Mouse (Mus musculus): ENCODE data around the gene Myo3b. TPM values are rescaled to one million over a fixed set of nuclear protein-coding genes. Genes with fewer than 3 reads are reported as not detected.

Myo3b gene
- polyA plus RNA-seq, 1 experiment = 0.14 TPM

GRCm38 (mm10) chr2:70369421-70369820 is 330.5 kb downstream of the Myo3b start:
- no peaks in the 10 kb centered on the region for H3K27me3 ChIP-seq (ENCODE audit: control insufficient read depth, insufficient read depth, low read length)
- H3K27ac ChIP-seq (ENCODE audit: control insufficient read depth, insufficient read depth, low read depth, low read length) = no peak overlapping the region
- TF ChIP-seq CTCF (IDR thresholded peaks at IDR 0.05; ENCODE audit: control insufficient read depth, insufficient read depth, insufficient replicate concordance, low read depth, low read length) (no peak), POLR2A (IDR thresholded peaks at IDR 0.05; ENCODE audit: control insufficient read depth, low read depth, low read length) (no peak)
- H3K4me3 ChIP-seq (ENCODE audit: control insufficient read depth, low read depth, low read length) = no peak overlapping the region
- H3K36me3 ChIP-seq (ENCODE audit: control insufficient read depth, insufficient read depth, low read length) = no peaks in the 10 kb centered on the region
- no peaks in the 10 kb centered on the region for H3K4me1 ChIP-seq (ENCODE audit: control insufficient read depth, insufficient read depth, low read length)

GRCm38 (mm10) chr2:70379341-70379740 is 340.4 kb downstream of the Myo3b start:
- TF ChIP-seq POLR2A (IDR thresholded peaks at IDR 0.05; ENCODE audit: control insufficient read depth, low read depth, low read length) (no peak), CTCF (IDR thresholded peaks at IDR 0.05; ENCODE audit: control insufficient read depth, insufficient read depth, insufficient replicate concordance, low read depth, low read length) (no peak)
- no peaks in the 10 kb centered on the region for H3K36me3 ChIP-seq (ENCODE audit: control insufficient read depth, insufficient read depth, low read length)
- no peak overlapping the region for H3K27ac ChIP-seq (ENCODE audit: control insufficient read depth, insufficient read depth, low read depth, low read length)
- no peaks in the 10 kb centered on the region for H3K27me3 ChIP-seq (ENCODE audit: control insufficient read depth, insufficient read depth, low read length)
- H3K4me1 ChIP-seq (ENCODE audit: control insufficient read depth, insufficient read depth, low read length) = no peaks in the 10 kb centered on the region
- no peak overlapping the region for H3K4me3 ChIP-seq (ENCODE audit: control insufficient read depth, low read depth, low read length)

GRCm38 (mm10) chr2:70379939-70380338 is 341.0 kb downstream of the Myo3b start:
- H3K27me3 ChIP-seq (ENCODE audit: control insufficient read depth, insufficient read depth, low read length) = no peaks in the 10 kb centered on the region
- no peak overlapping the region for H3K4me3 ChIP-seq (ENCODE audit: control insufficient read depth, low read depth, low read length)
- no peaks in the 10 kb centered on the region for H3K36me3 ChIP-seq (ENCODE audit: control insufficient read depth, insufficient read depth, low read length)
- no peak overlapping the region for H3K27ac ChIP-seq (ENCODE audit: control insufficient read depth, insufficient read depth, low read depth, low read length)
- TF ChIP-seq CTCF (IDR thresholded peaks at IDR 0.05; ENCODE audit: control insufficient read depth, insufficient read depth, insufficient replicate concordance, low read depth, low read length) (no peak), POLR2A (IDR thresholded peaks at IDR 0.05; ENCODE audit: control insufficient read depth, low read depth, low read length) (no peak)
- no peaks in the 10 kb centered on the region for H3K4me1 ChIP-seq (ENCODE audit: control insufficient read depth, insufficient read depth, low read length)

- Histone ChIP-seq H3K4me1 (ENCODE audit: control insufficient read depth, insufficient read depth, low read length) (no peaks in the 10 kb centered on the region), H3K36me3 (ENCODE audit: control insufficient read depth, insufficient read depth, low read length) (no peaks in the 10 kb centered on the region), H3K4me3 (ENCODE audit: control insufficient read depth, low read depth, low read length) (no peak overlapping the region), H3K27ac (ENCODE audit: control insufficient read depth, insufficient read depth, low read depth, low read length) (no peak overlapping the region), H3K27me3 (ENCODE audit: control insufficient read depth, insufficient read depth, low read length) (no peaks in the 10 kb centered on the region)
- no peak for TF ChIP-seq CTCF (IDR thresholded peaks at IDR 0.05; ENCODE audit: control insufficient read depth, insufficient read depth, insufficient replicate concordance, low read depth, low read length)
- TF ChIP-seq POLR2A (IDR thresholded peaks at IDR 0.05; ENCODE audit: control insufficient read depth, low read depth, low read length) = no peak
Measured at GRCm38 (mm10) chr2:70388645-70389044, 349.7 kb downstream of the Myo3b start.

GRCm38 (mm10) chr2:70389162-70389561 is 350.2 kb downstream of the Myo3b start:
- no peaks in the 10 kb centered on the region for H3K36me3 ChIP-seq (ENCODE audit: control insufficient read depth, insufficient read depth, low read length)
- H3K4me3 ChIP-seq (ENCODE audit: control insufficient read depth, low read depth, low read length) = no peak overlapping the region
- no peak overlapping the region for H3K27ac ChIP-seq (ENCODE audit: control insufficient read depth, insufficient read depth, low read depth, low read length)
- H3K27me3 ChIP-seq (ENCODE audit: control insufficient read depth, insufficient read depth, low read length) = no peaks in the 10 kb centered on the region
- H3K4me1 ChIP-seq (ENCODE audit: control insufficient read depth, insufficient read depth, low read length) = no peaks in the 10 kb centered on the region
- TF ChIP-seq CTCF (IDR thresholded peaks at IDR 0.05; ENCODE audit: control insufficient read depth, insufficient read depth, insufficient replicate concordance, low read depth, low read length) (no peak), POLR2A (IDR thresholded peaks at IDR 0.05; ENCODE audit: control insufficient read depth, low read depth, low read length) (no peak)

GRCm38 (mm10) chr2:70397734-70398276 is 358.9 kb downstream of the Myo3b start:
- TF ChIP-seq CTCF (IDR thresholded peaks at IDR 0.05; ENCODE audit: control insufficient read depth, insufficient read depth, insufficient replicate concordance, low read depth, low read length) (no peak), POLR2A (IDR thresholded peaks at IDR 0.05; ENCODE audit: control insufficient read depth, low read depth, low read length) (no peak)
- H3K4me3 ChIP-seq (ENCODE audit: control insufficient read depth, low read depth, low read length) = no peak overlapping the region
- no peak overlapping the region for H3K27ac ChIP-seq (ENCODE audit: control insufficient read depth, insufficient read depth, low read depth, low read length)
- H3K4me1 ChIP-seq (ENCODE audit: control insufficient read depth, insufficient read depth, low read length) = no peaks in the 10 kb centered on the region
- no peaks in the 10 kb centered on the region for H3K36me3 ChIP-seq (ENCODE audit: control insufficient read depth, insufficient read depth, low read length)
- H3K27me3 ChIP-seq (ENCODE audit: control insufficient read depth, insufficient read depth, low read length) = no peaks in the 10 kb centered on the region

GRCm38 (mm10) chr2:70399441-70400115 is 360.7 kb downstream of the Myo3b start:
- Histone ChIP-seq H3K36me3 (ENCODE audit: control insufficient read depth, insufficient read depth, low read length) (no peaks in the 10 kb centered on the region), H3K27ac (ENCODE audit: control insufficient read depth, insufficient read depth, low read depth, low read length) (no peak overlapping the region), H3K4me1 (ENCODE audit: control insufficient read depth, insufficient read depth, low read length) (no peaks in the 10 kb centered on the region), H3K4me3 (ENCODE audit: control insufficient read depth, low read depth, low read length) (no peak overlapping the region), H3K27me3 (ENCODE audit: control insufficient read depth, insufficient read depth, low read length) (no peaks in the 10 kb centered on the region)
- TF ChIP-seq CTCF (IDR thresholded peaks at IDR 0.05; ENCODE audit: control insufficient read depth, insufficient read depth, insufficient replicate concordance, low read depth, low read length) (no peak), POLR2A (IDR thresholded peaks at IDR 0.05; ENCODE audit: control insufficient read depth, low read depth, low read length) (no peak)
